17 mouse cellular contexts compared by ENCODE assay signal in genomic region chr17:48784417-48784816, GRCm38 (mm10).
DNase-seq lines count a peak whose midpoint lies in the region.
"Had no signal": no experiment of that assay in that cellular context is flagged by ENCODE, and none has a peak within 500 bp of the region (broad histone marks: within the 10 kb centered on the region; RNA-seq: fewer than 3 reads in every experiment).

No protein-coding gene starts in this region.

- peak; percentile 46 to 65 for DNase-seq in cerebellum, postnatal 10 days
- no peak for DNase-seq in cerebellum, adult 9-10 months
- DNase-seq in heart, adult 11 months = peak; percentile 72
- no peak for DNase-seq in heart, postnatal 4 days
- DNase-seq in left cerebral cortex, postnatal 4 days = peak; percentile 68
- no peak for DNase-seq in left cerebral cortex, adult 8-10 months (ENCODE audit: low spot score in 2 of 2)
- peak; percentile 42 to 46 for DNase-seq in right cerebral cortex, postnatal 10 days (ENCODE audit: low spot score in 2 of 2)
- DNase-seq in right cerebral cortex, postnatal 36 days (ENCODE audit: low spot score in 2 of 2) = no peak
- DNase-seq: adrenal gland, adult 8-10 months; cerebellum, adult 18-20 months; cerebellum, postnatal 36 days; embryo, embryonic 11 days; heart, adult 2 months; heart, postnatal 14 days; kidney, adult 18-20 months; lung, postnatal 4 days; spleen, adult 18-20 months had no signal

- intact Hi-C loops in left cerebral cortex, postnatal 4 days (cut with DNase I) = no loop called here

Comparison
In these comparisons a context has a peak if more than half of its experiments do, and no peak if none do; other contexts are left out.
1. DNase-seq: peak in cerebellum, postnatal 10 days (2 of 2), heart, adult 11 months (single experiment), left cerebral cortex, postnatal 4 days (single experiment) and right cerebral cortex, postnatal 10 days (2 of 2); none in cerebellum, adult 9-10 months (single experiment), heart, postnatal 4 days (single experiment), left cerebral cortex, adult 8-10 months (0 of 2) and right cerebral cortex, postnatal 36 days (0 of 2).